Mouse (Mus musculus): ENCODE measurements around the gene Rilp. TPM values are rescaled to one million over a fixed set of nuclear protein-coding genes. Genes with fewer than 3 reads are reported as not detected.

The Rilp gene
- polyA plus RNA-seq, 1 experiment from 2014 or later: 0.94 TPM

GRCm38 (mm10) chr11:75464417-75464816, 45.5 kb upstream of the Rilp start:
- H3K9ac ChIP-seq (ENCODE audit: low read depth, low read length): no peak overlapping the region
- H3K9me3 ChIP-seq (replicated peaks; ENCODE audit: control insufficient read depth, low read length): no peaks in the 10 kb centered on the region
- H3K27me3 ChIP-seq (ENCODE audit: control insufficient read depth, insufficient read depth, low read length): no peaks in the 10 kb centered on the region
- H3K4me1 ChIP-seq (ENCODE audit: control insufficient read depth, insufficient read depth, low read length): peaks cover 22% of the 10 kb centered on the region
- no peak for ATAC-seq (replicated peaks; ENCODE audit: insufficient number of reproducible peaks, low FRiP score, low TSS enrichment)
- peaks cover 8% of the 10 kb centered on the region for H3K36me3 ChIP-seq (ENCODE audit: control insufficient read depth, insufficient read depth, low read length)
- 87% methylated on average over 6 of the region's 6 CpGs for WGBS (ENCODE audit: insufficient replicate concordance)
- no peak overlapping the region for H3K4me3 ChIP-seq (ENCODE audit: low read depth, low read length)
- H3K27ac ChIP-seq (ENCODE audit: low read depth, low read length): no peak overlapping the region
- H3K4me2 ChIP-seq: no peak overlapping the region

DNA sequence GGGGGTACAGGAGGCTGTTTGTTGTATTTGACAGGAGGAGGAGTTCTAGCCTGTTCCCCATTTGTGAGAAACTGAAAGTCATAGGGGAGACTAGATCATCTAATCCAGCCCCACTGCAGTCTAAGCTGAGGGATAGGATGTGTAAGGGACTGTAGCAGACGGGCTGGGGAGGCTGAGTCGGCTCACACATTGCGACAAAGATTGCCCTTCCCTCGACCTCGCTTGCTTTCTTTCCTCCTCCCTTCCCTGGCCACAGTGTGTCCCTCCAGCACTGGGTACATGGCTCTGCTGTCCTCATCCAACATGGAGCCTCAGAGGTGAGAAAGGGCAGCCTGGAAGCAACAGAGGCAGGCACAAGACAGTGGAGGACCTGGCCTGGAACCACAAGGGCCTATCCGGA, 44.8 kb upstream of the Rilp start:
- no peak for ATAC-seq (replicated peaks; ENCODE audit: insufficient number of reproducible peaks, low FRiP score, low TSS enrichment)

DNA sequence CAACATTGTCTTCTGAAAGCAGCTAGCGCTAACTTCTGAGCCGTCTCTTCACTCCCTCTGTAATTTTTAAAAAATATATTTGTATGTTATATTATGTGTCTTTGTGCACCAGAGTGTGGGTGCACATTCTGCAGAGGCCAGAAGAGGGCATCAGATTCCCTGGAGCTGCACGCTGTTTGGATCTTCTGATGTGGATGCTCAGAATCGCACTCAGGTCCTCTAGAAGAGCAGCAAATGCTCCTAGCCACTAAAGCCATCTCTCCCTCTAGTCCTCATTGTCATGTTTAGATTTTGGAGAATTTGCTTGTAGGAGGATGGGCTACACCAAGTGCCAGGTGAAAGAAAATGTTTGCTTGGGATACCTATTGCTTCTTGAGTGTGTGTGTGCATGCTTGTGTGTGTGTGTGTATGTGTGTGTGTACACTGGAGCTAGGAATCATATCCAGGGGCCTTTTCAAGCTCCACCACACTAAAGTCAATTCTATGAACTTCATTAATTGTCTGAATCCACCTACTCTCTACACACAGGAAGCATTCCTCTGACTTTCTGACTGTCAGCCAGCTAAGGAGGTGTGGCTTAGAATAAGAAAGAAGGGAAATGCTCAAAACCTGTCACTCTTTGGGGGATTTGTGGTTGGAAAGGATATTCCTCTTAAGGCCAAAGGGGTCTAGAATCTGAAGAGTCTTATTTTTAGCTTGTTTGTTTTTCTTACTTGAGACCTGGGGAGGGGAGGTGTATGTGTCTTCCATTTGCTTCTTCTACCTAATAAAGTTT, 43.0 kb upstream of the Rilp start:
- H3K4me1 ChIP-seq (ENCODE audit: control insufficient read depth, insufficient read depth, low read length): peaks cover 15% of the 10 kb centered on the region
- H3K4me2 ChIP-seq: peak overlapping the region; percentile 92; the same call in 1 of the 2 replicates
- ATAC-seq (replicated peaks; ENCODE audit: insufficient number of reproducible peaks, low FRiP score, low TSS enrichment): no peak
- H3K9me3 ChIP-seq (replicated peaks; ENCODE audit: control insufficient read depth, low read length): no peaks in the 10 kb centered on the region
- H3K36me3 ChIP-seq (ENCODE audit: control insufficient read depth, insufficient read depth, low read length): peaks cover 8% of the 10 kb centered on the region
- peak overlapping the region; percentile 52; the same call in 1 of the 2 replicates for H3K4me3 ChIP-seq (ENCODE audit: low read depth, low read length)
- H3K27me3 ChIP-seq (ENCODE audit: control insufficient read depth, insufficient read depth, low read length): no peaks in the 10 kb centered on the region
- peak overlapping the region; percentile 29; the same call in 1 of the 2 replicates for H3K27ac ChIP-seq (ENCODE audit: low read depth, low read length)
- 95% methylated on average over 4 of the region's 4 CpGs for WGBS (ENCODE audit: insufficient replicate concordance)
- H3K9ac ChIP-seq (ENCODE audit: low read depth, low read length): no peak overlapping the region

More for the DNA sequence above, 44.8 kb upstream of the Rilp start:
- Histone ChIP-seq H3K27ac (ENCODE audit: low read depth, low read length) (no peak overlapping the region), H3K4me2 (no peak overlapping the region), H3K4me3 (ENCODE audit: low read depth, low read length) (no peak overlapping the region), H3K27me3 (ENCODE audit: control insufficient read depth, insufficient read depth, low read length) (no peaks in the 10 kb centered on the region), H3K9ac (ENCODE audit: low read depth, low read length) (no peak overlapping the region), H3K9me3 (replicated peaks; ENCODE audit: control insufficient read depth, low read length) (no peaks in the 10 kb centered on the region), H3K36me3 (ENCODE audit: control insufficient read depth, insufficient read depth, low read length) (peaks cover 8% of the 10 kb centered on the region), H3K4me1 (ENCODE audit: control insufficient read depth, insufficient read depth, low read length) (peaks cover 16% of the 10 kb centered on the region)
- WGBS (ENCODE audit: insufficient replicate concordance): 90% methylated on average over 6 of the region's 6 CpGs

DNA sequence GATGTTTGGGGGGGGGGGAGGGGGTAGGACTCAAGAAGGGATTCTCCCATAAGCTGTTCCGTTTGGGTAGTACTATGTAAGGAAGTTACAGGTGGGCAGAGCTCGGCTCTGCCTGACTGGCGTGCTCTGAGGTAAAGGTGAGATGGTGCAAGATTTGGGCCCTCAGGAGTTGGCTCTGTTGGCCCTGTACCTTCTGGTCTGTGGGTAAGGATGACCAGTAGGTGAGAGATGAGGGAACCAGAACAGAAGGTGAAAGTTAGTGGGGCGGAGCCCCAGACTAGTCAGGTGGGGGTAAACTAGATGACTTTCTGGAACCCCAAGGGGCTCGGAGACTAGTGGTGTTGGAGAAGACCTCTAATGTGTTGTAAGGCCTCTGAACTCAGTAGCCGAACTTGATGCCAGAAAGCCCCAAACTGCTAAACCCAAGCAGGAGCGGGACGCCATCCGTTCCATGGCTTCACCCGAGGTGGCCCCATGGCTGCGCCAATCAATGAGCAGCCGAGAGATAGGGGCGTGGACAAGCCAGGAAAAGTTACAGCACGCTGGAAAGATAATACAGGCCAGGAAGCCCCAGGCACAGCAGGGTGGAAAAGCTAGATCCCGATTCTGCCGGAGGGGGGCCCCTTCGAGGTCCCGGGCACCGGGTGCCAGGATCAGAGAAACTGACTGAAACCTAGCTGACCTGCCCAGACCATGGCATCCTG, 42.2 kb upstream of the Rilp start:
- ATAC-seq (replicated peaks; ENCODE audit: insufficient number of reproducible peaks, low FRiP score, low TSS enrichment): peak; percentile 75
- 12% methylated on average over 19 of the region's 19 CpGs for WGBS (ENCODE audit: insufficient replicate concordance)
- H3K9me3 ChIP-seq (replicated peaks; ENCODE audit: control insufficient read depth, low read length): no peaks in the 10 kb centered on the region
- H3K27me3 ChIP-seq (ENCODE audit: control insufficient read depth, insufficient read depth, low read length): no peaks in the 10 kb centered on the region
- H3K4me2 ChIP-seq: peak overlapping the region; percentile 92
- H3K4me1 ChIP-seq (ENCODE audit: control insufficient read depth, insufficient read depth, low read length): peaks cover 15% of the 10 kb centered on the region
- peak overlapping the region; percentile 79 for H3K9ac ChIP-seq (ENCODE audit: low read depth, low read length)
- H3K4me3 ChIP-seq (ENCODE audit: low read depth, low read length): peak overlapping the region; percentile 52
- H3K27ac ChIP-seq (ENCODE audit: low read depth, low read length): peak overlapping the region; percentile 29; the same call in 1 of the 2 replicates
- H3K36me3 ChIP-seq (ENCODE audit: control insufficient read depth, insufficient read depth, low read length): peaks cover 8% of the 10 kb centered on the region

- H3K27ac ChIP-seq (ENCODE audit: low read depth, low read length): 0 out of 2 replicates have a peak overlapping the region, but pooled peaks have one; percentile 15
- peaks cover 13% of the 10 kb centered on the region for H3K4me1 ChIP-seq (ENCODE audit: control insufficient read depth, insufficient read depth, low read length)
- H3K36me3 ChIP-seq (ENCODE audit: control insufficient read depth, insufficient read depth, low read length): peaks cover 8% of the 10 kb centered on the region
- peak overlapping the region; percentile 92 for H3K4me2 ChIP-seq
- H3K27me3 ChIP-seq (ENCODE audit: control insufficient read depth, insufficient read depth, low read length): no peaks in the 10 kb centered on the region
- H3K4me3 ChIP-seq (ENCODE audit: low read depth, low read length): peak overlapping the region; percentile 52
- H3K9ac ChIP-seq (ENCODE audit: low read depth, low read length): peak overlapping the region; percentile 79
- H3K9me3 ChIP-seq (replicated peaks; ENCODE audit: control insufficient read depth, low read length): no peaks in the 10 kb centered on the region
- WGBS (ENCODE audit: insufficient replicate concordance): 51% methylated on average over 7 of the region's 7 CpGs
- no peak for ATAC-seq (replicated peaks; ENCODE audit: insufficient number of reproducible peaks, low FRiP score, low TSS enrichment)
Measured at GRCm38 (mm10) chr11:75468410-75468809, 41.5 kb upstream of the Rilp start.

- no peak overlapping the region for H3K4me2 ChIP-seq
- H3K9ac ChIP-seq (ENCODE audit: low read depth, low read length): no peak overlapping the region
- no peak for ATAC-seq (replicated peaks; ENCODE audit: insufficient number of reproducible peaks, low FRiP score, low TSS enrichment)
- H3K4me1 ChIP-seq (ENCODE audit: control insufficient read depth, insufficient read depth, low read length): peaks cover 9% of the 10 kb centered on the region
- H3K36me3 ChIP-seq (ENCODE audit: control insufficient read depth, insufficient read depth, low read length): peaks cover 8% of the 10 kb centered on the region
- no peak overlapping the region for H3K4me3 ChIP-seq (ENCODE audit: low read depth, low read length)
- WGBS (ENCODE audit: insufficient replicate concordance): 91% methylated on average over 4 of the region's 4 CpGs
- no peak overlapping the region for H3K27ac ChIP-seq (ENCODE audit: low read depth, low read length)
- no peaks in the 10 kb centered on the region for H3K9me3 ChIP-seq (replicated peaks; ENCODE audit: control insufficient read depth, low read length)
- H3K27me3 ChIP-seq (ENCODE audit: control insufficient read depth, insufficient read depth, low read length): no peaks in the 10 kb centered on the region
Measured at GRCm38 (mm10) chr11:75469261-75469660, 40.6 kb upstream of the Rilp start.

GRCm38 (mm10) chr11:75470675-75471074, 39.2 kb upstream of the Rilp start:
- Histone ChIP-seq H3K4me2 (no peak overlapping the region), H3K27ac (ENCODE audit: low read depth, low read length) (no peak overlapping the region), H3K9ac (ENCODE audit: low read depth, low read length) (no peak overlapping the region), H3K4me1 (ENCODE audit: control insufficient read depth, insufficient read depth, low read length) (peaks cover 9% of the 10 kb centered on the region), H3K9me3 (replicated peaks; ENCODE audit: control insufficient read depth, low read length) (no peaks in the 10 kb centered on the region), H3K36me3 (ENCODE audit: control insufficient read depth, insufficient read depth, low read length) (peaks cover 4% of the 10 kb centered on the region), H3K27me3 (ENCODE audit: control insufficient read depth, insufficient read depth, low read length) (no peaks in the 10 kb centered on the region), H3K4me3 (ENCODE audit: low read depth, low read length) (no peak overlapping the region)
- no peak for ATAC-seq (replicated peaks; ENCODE audit: insufficient number of reproducible peaks, low FRiP score, low TSS enrichment)
- WGBS (ENCODE audit: insufficient replicate concordance): 73% methylated on average over 3 of the region's 3 CpGs

GRCm38 (mm10) chr11:75472469-75473081, 37.3 kb upstream of the Rilp start:
- WGBS (ENCODE audit: insufficient replicate concordance): 69% methylated on average over 11 of the region's 11 CpGs
- Histone ChIP-seq H3K4me2 (no peak overlapping the region), H3K36me3 (ENCODE audit: control insufficient read depth, insufficient read depth, low read length) (no peaks in the 10 kb centered on the region), H3K27me3 (ENCODE audit: control insufficient read depth, insufficient read depth, low read length) (no peaks in the 10 kb centered on the region), H3K4me3 (ENCODE audit: low read depth, low read length) (no peak overlapping the region), H3K9ac (ENCODE audit: low read depth, low read length) (no peak overlapping the region), H3K27ac (ENCODE audit: low read depth, low read length) (no peak overlapping the region), H3K9me3 (replicated peaks; ENCODE audit: control insufficient read depth, low read length) (no peaks in the 10 kb centered on the region), H3K4me1 (ENCODE audit: control insufficient read depth, insufficient read depth, low read length) (peaks cover 3% of the 10 kb centered on the region)
- no peak for ATAC-seq (replicated peaks; ENCODE audit: insufficient number of reproducible peaks, low FRiP score, low TSS enrichment)
